Mouse (Mus musculus): Measurements from ENCODE around the gene Zfp827.

The Zfp827 gene

DNA sequence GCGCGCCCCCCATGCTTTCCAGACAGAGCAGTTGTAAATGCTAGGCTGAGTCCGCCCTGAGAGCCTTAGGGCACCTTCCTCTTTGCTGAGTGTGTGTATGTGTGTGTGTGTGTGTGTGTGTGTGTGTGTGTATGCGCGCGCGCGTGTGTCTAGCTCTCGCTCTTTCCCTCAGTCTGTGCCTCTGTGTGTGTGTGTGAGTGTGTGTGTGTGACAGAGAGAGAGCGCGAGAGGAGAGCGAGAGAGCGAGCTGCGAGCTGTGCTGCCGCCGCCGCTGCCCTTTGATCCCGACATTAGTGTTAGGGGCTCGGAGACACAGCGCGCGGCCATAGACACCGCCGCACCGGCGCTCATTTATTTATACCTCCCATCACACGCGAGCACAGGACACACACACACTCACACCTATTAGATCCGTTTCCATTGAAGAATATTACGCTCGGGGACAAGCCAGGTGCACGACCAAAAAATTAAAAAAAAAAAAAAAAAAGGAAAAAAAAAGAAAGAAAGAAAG, at the start of gene Zfp827:
Gene Zfp827 (plus strand): TSS at position 461 of the 511 bp plus-strand sequence.
- DNase-seq (ENCODE audit: low spot score in 2 of 2) = peak; percentile 68 to 81

- DNase-seq (ENCODE audit: low spot score in 2 of 2) = no peak
Observed at GRCm38 (mm10) chr8:79004341-79004740, 23.9 kb upstream of the Zfp827 start.

DNA sequence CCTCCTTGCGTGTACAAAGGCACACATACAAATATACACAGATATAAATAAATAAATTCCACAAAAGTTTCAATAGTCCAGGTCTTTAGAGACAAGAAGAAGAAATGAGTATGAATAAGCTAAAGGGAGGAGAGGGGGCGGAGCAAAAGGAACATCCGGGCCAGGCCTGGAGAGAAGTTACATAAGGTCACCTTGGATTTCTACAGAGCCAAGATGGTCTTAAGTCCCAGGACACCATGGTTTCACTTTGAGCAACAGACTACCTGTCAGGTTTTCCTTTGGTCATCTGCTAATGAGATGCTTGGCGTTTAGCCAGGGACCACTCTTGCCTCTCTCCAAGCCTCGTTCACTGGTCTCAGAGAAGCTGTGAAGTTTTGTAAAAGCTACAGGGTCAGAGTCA, 13.2 kb upstream of the Zfp827 start:
- DNase-seq (ENCODE audit: low spot score in 2 of 2) = no peak

DNA sequence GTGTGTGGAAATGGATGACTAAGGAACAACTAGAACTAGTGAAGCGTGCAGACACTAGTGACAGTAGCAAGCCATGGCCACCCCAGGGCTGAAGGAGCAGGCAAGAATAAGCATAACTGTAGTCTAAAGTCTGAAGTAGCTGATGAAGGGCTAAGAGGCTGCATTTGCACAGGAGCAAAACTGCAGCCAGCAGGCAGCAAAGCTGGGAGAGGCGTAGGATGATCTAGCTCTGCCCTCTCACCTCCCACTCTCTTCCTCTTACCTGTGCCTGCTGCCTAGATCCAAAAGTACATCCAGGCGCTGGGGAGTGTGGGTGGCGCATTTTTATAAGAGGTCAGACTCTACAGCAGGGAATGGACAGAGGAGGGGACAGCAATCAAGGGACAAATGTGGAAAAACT, 12.2 kb upstream of the Zfp827 start:
- no peak for DNase-seq (ENCODE audit: low spot score in 2 of 2)

DNA sequence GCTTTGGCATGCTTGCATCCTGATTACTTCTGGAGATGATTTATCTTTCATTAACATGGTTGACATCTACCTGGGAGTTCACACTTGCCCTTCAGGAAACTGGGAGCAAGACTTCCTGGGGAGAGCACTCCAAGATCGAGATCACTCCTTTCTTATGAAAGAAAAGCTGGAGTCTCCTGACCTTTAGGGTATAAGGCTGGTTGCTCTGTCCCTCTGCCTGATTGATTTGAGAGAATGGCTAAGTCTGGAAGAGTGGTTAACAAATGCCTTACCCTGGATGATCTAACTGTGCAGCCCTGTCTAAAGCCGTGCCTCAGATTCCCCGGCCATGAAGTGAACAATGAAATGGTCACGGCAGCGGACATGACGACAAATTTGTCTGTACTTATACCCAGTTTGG, 11.7 kb upstream of the Zfp827 start:
- no peak for DNase-seq (ENCODE audit: low spot score in 2 of 2)

DNA sequence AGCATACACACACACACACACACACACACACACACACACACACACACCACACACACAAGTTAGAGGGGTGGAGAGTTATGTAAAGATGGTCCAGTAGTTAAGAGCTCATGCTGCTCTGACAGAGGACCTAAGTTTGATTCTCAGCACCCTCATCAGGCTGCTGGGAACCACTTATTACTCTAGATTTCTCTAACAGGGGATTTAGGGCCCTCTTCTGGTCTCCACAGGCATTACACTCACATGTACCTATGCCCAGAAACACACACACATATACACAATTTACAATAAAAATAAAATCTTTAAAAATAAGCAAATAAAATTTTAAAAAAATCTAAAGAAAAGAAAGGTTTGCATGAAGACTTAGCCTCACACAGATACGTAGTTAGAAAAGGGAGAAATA, 4.3 kb upstream of the Zfp827 start:
- no peak for DNase-seq (ENCODE audit: low spot score in 2 of 2)

DNA sequence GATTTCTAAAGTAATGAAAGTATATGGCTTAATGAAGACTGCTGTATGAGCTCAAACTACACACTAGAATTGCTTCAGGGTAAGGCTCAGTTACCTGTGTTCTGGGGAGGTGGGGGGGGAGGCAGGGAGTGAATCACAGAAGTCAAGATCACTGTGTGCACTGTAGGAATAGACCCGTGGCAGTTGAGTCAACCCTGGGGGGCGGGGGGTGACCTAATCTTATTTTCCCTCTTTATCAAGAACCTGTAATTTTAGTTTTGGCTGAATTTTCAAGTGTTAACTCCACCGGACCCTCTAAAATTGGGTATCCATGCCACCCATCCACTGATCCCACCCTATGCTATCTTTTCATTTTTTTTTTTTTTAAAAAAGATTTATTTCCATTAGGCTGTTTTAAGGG, 918 bp upstream of the Zfp827 start:
- no peak for DNase-seq (ENCODE audit: low spot score in 2 of 2)

GRCm38 (mm10) chr8:79028541-79029395, 531 bp downstream of the Zfp827 start:
- peak; percentile 40 to 70 for DNase-seq (ENCODE audit: low spot score in 2 of 2)

DNA sequence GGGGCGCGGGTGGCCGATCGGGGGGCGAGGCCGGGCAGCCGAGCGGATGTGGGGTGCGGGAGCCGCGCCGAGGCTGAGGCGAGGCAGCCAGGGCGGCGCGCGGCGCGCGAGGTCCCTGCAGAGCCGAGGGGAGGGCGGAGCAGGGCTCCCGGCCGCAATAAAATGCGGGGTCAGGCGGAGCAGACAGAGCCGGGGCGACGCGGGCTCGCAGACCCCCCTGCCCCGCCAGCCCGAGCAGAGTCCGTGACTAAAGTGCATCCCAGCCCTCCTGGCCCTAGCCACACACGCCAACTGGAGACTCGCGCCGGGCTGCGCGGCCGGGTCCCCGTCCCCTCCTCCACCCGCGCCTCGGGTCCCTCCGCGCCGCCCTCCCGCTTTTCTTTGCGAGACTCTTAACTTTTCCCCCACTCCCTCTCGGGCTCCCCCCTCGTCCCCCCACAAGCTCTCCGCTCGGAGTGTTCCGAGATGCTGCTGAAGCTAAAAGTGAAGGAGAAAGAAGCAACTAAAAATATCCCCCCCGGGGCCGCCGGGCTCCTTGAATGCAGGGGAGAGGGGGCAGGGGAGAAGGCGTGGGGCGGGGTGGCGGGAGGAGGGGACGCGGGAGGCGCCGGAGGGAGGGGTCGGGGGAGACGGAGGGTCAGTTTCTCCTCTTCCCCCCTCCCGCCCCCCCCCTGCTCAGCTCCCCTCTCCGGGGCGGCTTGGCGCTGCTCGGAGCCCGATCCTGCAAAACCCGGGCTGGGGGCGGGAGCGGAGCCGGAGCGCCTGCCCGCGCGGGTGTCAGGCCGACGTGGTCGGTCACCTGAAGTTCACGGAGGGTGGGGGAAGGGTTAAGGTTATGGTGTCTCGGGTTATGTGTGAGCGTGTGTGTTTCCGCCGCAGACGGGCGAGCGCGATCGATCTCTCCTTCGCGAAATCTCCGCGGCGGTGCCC, 1.4 kb downstream of the Zfp827 start:
- DNase-seq (ENCODE audit: low spot score in 2 of 2) = peak; percentile 81 to 83

GRCm38 (mm10) chr8:79030326-79031265, 2.4 kb downstream of the Zfp827 start:
- DNase-seq (ENCODE audit: low spot score in 2 of 2) = peak; percentile 63 to 71

DNA sequence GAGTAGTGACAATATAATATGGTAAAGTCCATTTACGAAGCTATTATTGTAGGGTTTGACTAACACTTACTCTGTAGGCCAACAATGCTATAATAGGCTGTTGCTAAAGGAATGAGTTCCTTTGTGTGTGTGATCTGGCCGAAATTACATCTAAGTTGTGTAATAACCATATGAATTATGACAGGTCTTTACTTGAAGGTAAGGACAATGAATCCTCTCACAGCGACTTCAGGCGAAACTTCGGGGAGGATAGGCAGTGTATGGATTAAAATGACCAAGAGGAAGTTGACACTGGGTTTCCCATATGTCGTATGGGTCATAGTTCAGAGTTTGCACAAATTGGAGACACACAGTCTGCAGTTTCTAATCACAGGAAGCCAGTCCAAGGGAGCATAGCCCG, 9.3 kb downstream of the Zfp827 start:
- no peak for DNase-seq (ENCODE audit: low spot score in 2 of 2)

- DNase-seq (ENCODE audit: low spot score in 2 of 2) = no peak
Observed at GRCm38 (mm10) chr8:79037991-79038390, 9.8 kb downstream of the Zfp827 start.

DNA sequence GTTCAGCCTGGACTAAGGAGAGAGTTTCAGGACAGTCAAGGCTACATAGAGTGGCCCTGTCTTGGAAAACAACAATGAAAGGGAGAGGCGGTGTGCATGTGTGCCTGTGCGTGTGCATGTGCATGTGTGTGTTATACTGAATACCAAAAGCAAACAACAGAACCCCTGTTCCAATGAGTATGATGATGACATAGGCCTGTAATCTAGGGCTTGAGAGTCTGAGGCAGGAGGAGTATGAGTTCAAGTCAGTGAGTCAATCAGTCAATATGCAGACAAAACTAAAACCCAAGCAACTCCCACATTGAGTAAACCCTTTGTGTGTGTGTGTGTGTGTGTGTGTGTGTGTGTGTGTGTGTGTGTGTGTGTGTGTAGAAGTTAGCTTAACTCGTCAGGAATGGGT, 13.2 kb downstream of the Zfp827 start:
- no peak for DNase-seq (ENCODE audit: low spot score in 2 of 2)

- no peak for DNase-seq (ENCODE audit: low spot score in 2 of 2)
Observed at GRCm38 (mm10) chr8:79042252-79042651, 14.0 kb downstream of the Zfp827 start.

GRCm38 (mm10) chr8:79044673-79045072, 16.4 kb downstream of the Zfp827 start:
- DNase-seq (ENCODE audit: low spot score in 2 of 2) = no peak

- DNase-seq (ENCODE audit: low spot score in 2 of 2) = no peak
Observed at GRCm38 (mm10) chr8:79046659-79047058, 18.4 kb downstream of the Zfp827 start.

DNA sequence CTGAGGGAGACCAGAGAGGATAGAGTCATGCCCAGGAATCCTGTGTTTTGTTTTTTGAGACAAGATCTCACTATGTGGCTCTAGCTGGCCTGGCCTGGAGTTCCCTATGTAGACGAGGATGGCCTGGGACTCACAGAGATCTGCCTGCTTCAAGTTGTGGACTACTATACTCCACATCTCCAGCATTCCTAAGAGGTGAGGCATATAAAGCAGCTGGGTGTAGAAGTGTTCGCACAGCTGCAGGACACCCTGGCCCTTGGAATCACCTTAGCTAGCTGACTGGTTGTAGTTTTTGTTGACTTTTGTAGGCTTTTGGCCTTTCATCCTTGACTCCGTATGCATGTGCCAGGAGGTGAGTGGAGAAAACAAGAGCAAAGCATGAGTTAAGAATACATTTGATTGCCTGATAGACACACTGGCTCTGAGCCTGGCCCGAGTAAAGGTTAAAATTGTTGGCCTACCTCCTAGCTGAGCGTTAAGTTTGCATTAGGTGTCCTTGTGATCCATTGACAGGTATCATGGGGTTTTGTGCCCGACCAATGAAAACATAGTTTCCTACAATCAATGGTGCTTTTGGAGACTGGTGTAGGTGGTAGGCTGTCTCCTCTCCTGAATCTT, 20.3 kb downstream of the Zfp827 start:
- no peak for DNase-seq (ENCODE audit: low spot score in 2 of 2)

DNA sequence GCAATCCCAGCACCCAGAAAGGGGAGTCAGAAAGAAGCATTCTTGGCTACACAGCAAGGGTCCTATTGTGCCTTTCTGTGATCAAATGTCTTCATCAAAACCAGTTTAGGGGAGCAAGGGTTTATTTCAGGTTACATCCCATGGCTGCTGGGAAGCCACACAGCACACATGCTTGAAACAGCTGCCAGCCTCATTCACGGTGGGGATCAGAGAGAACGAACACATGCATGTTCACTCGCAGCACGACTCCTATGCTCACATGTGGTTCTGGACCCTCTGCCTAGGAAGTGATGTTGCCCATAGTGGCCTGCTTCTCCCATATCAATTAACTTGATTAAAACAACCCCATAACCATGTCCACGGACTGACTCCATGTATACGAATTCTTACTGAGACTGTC, 26.0 kb downstream of the Zfp827 start:
- no peak for DNase-seq (ENCODE audit: low spot score in 2 of 2)

DNA sequence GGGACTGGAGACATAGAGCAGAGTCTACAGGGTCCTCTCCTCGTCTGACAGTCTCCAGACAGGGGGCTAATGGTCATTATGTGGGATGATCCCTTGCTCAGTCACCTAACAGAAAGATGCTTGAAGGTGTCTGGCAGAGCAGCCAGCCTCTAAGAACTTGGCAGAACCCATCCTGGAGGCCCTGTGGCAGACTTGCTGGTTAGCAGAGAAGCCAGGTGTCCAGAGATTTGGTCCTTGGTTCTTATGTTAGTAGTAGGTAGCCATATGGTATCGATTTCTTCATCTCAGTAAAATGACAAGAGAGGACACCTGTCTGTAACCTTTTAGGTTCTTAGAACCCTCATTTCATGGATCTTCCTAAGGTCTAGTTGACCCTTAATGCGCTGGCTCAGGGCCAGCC, 28.9 kb downstream of the Zfp827 start:
- DNase-seq (ENCODE audit: low spot score in 2 of 2) = no peak

- no peak for DNase-seq (ENCODE audit: low spot score in 2 of 2)
Observed at GRCm38 (mm10) chr8:79059361-79059760, 31.1 kb downstream of the Zfp827 start.
